Mouse (Mus musculus): ENCODE data around the gene Arhgap1.
"Not testable (repeated sequence)": the region's sequence is repeated elsewhere in the genome, so short reads cannot be mapped to it uniquely, and the experiment has no call there.

Arhgap1 gene

GRCm38 (mm10) chr2:91649553-91650359 lies at the start of gene Arhgap1, which contains the start of gene Zfp408:
Gene Arhgap1, plus strand, starts transcription at chr2:91649860.
Gene Zfp408, minus strand, starts transcription at chr2:91649791.
- DNase-seq (ENCODE audit: low spot score), result peak; percentile 98

- DNase-seq (ENCODE audit: low spot score), result no peak
Observed at GRCm38 (mm10) chr2:91600475-91600874, 49.2 kb upstream of the Arhgap1 start.

DNA sequence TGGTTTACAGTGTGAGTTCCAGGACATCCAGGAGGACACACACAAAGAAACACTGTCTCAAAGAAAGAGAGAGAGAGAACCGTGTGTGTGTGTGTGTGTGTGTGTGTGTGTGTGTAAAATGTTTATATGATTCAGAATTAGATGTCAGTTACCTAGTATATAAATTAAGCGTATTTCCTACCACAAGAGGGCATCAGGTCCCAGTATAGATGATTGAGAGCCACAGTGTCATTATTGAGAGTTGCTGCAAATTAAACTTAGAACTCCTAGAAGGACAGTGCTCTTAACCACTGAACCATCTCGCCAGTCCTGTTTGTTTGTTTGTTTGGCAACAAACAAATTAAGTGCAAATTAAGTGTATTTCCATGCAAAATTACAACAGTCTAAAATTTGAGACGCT lies 47.3 kb upstream of the Arhgap1 start:
- no peak for DNase-seq (ENCODE audit: low spot score)

DNA sequence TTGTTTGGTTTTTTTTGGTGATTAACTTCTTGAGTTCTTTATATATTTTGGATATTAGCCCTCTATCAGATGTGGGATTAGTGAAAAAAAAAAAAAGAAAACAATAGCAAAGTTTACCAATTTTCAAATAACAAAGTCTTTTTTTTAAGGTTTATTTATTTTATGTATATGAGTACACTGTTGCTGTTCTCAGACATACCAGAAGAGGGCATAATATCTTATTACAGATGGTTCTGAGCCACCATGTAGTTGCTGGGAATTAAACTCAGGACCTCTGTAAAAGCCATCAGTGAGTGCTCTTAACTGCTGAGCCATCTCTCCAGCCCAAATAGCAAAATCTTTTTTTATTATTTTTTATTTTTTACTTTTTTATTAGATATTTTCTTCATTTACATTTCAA lies 40.3 kb upstream of the Arhgap1 start:
- not testable (repeated sequence) for DNase-seq (ENCODE audit: low spot score)

DNA sequence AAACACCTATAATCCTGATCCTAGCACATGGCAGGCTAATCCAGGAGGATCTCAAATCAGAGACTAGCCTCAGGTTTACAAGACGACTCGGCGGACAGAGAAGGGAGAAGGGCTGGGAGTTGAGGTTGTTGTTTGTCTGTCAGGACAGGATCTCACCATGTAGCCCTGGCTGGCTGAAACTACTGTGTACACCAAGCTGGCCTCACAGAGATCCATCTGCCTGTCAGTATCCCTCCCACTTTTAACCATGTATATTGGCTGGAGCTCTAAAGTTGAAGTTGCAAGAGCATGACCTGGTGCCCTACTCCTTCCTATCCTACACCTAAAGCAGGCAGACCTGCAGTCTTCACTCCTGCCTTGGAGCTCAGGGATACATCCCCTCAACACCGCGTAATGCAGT lies 27.3 kb upstream of the Arhgap1 start:
- DNase-seq (ENCODE audit: low spot score), result no peak

GRCm38 (mm10) chr2:91623366-91623765 lies 26.3 kb upstream of the Arhgap1 start:
- DNase-seq (ENCODE audit: low spot score), result not testable (repeated sequence)

GRCm38 (mm10) chr2:91627486-91627885 lies 22.2 kb upstream of the Arhgap1 start:
- DNase-seq (ENCODE audit: low spot score), result no peak

DNA sequence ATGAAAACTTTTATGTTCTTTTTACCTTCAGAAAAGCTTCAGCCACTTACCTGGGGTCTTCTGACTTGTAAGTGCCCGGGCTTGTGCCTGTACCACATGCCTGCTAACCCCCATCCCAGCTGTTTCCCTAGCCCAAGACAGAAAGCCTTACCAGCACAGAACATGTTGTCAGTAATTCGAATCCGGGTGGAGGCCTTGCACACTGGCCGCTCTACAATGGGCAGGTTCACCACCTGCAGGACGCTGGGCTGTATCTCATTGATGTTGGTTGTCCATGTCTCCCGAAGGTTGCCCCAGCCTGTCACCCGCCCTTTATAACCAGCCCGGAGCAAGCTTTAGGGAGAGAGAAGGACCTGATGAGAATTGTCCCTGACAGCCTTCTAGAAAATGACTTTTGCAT lies 21.5 kb upstream of the Arhgap1 start:
- DNase-seq (ENCODE audit: low spot score), result no peak

- peak; percentile 42 for DNase-seq (ENCODE audit: low spot score)
Observed at GRCm38 (mm10) chr2:91629682-91630081, 20.0 kb upstream of the Arhgap1 start.

GRCm38 (mm10) chr2:91630384-91630783 lies 19.3 kb upstream of the Arhgap1 start:
- no peak for DNase-seq (ENCODE audit: low spot score)

DNA sequence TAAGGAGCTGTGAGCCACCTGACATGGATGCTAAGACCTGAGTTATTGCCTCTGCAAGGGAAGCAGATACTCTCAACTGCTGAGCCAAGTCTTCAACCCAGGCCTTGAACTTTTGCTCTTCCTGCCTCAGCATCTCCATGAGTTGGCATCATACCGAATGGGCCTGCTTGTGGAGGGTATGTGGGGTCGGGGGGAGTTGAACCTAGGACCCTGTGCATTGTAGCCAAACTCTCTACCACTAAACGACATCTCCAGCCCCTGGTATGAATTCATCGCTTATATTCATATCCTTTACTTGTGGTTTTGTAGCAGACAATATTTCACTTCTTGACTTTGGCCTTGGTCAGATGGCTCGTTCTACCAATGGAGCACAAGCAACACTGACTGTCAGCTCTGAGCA lies 17.8 kb upstream of the Arhgap1 start:
- no peak for DNase-seq (ENCODE audit: low spot score)

- DNase-seq (ENCODE audit: low spot score), result no peak
Observed at GRCm38 (mm10) chr2:91632316-91632715, 17.3 kb upstream of the Arhgap1 start.

DNA sequence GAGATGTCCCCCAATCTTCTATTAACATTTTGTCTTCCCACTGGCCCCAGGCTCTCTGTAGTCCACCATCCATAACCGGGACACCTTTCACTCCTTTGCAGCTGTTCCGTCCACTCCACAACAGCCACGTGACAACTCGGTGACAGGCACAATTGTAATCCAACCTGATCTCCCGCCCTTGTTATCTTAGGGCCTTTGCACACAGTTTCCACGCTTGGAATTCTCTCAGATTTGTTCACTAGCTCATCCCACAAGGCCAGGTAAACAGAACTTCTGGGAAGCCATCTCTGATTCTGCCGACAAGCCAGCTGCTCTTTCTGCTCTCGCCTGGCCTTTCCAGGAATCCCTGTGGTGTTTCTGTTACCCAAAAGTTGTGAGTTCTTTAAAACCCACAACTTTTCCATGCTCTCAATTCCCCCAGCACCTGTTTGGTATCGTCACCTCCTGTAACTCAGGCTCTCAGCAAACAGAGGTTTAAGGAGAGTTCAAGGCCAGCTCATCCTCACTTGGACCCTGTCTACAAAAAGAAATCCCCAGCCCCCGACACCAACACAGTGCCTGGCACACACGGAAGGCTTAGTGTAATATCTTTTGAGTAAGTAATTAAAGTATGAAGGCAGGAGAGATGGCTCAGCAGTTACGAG lies 16.2 kb upstream of the Arhgap1 start:
- DNase-seq (ENCODE audit: low spot score), result no peak

DNA sequence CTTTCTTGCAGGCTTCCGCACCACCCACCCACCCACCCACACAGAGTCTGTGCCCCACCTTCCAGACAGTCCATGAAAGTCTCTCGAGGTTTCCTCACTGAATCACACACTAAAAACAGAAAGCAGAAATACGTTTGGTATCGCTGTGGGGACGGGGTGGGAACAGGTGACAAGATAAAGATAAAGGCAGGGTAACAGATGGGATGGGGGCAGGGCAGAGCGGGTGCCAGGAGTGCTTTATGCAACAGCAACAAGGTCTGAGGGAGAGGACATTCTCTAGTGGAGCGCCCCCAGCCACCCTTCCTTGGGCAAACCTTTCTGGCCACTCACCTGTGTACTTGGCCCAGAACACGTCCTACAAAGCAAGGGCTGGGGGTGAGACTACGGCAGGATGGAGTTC lies 14.8 kb upstream of the Arhgap1 start:
- no peak for DNase-seq (ENCODE audit: low spot score)

DNA sequence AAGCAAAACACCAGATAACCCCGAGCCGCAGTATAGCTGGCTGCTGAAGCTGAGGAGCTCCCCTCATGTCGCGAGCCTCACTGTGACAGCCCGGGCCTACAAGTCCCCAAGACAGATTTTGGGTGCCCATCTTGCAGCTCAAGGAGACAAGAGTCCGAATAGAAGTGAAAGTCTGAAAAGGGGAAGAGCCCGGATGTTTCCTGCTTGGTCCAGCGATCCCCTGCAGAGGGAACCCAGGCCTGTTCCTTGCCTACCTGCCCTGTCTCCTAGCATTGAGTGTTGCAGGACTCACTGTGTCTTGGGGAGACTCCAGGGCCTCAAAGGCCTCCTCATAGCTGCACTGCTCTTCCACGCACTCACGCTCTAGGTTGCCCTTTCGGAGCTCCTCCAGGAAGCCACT lies 14.2 kb upstream of the Arhgap1 start:
- no peak for DNase-seq (ENCODE audit: low spot score)

- no peak for DNase-seq (ENCODE audit: low spot score)
Observed at GRCm38 (mm10) chr2:91636229-91636628, 13.4 kb upstream of the Arhgap1 start, which contains the start of gene F2. Gene F2, minus strand, starts transcription at chr2:91636414.

DNA sequence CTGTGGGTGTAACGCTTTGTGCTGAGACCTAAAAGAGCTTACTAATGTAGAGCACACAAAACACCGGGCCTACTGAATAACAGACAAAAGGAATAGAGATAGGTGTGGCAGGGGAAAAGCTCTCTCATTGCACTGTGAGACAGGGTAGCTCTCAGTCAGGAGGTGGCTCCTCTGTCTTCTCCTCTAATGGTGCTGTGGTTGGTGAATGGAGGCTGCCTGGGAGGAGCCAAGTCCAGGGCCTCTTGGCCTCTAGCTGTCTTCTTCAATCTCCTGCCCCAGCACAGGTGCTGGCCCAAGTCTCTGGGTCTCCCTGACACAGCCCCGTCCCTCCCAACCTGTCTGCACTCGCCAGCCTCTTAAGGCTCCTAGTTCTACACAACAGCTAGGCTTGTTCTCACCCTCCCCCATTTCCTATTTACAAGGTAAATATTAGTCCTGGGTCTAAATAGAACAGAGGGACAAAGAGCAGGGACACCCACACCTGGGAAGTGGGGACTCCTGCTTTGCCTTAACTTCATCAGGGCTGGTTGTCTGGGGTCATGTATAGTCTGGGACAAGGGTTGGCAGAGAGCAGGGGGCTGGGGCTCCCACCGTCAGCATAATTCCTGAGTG lies 12.8 kb upstream of the Arhgap1 start:
- DNase-seq (ENCODE audit: low spot score), result no peak

DNA sequence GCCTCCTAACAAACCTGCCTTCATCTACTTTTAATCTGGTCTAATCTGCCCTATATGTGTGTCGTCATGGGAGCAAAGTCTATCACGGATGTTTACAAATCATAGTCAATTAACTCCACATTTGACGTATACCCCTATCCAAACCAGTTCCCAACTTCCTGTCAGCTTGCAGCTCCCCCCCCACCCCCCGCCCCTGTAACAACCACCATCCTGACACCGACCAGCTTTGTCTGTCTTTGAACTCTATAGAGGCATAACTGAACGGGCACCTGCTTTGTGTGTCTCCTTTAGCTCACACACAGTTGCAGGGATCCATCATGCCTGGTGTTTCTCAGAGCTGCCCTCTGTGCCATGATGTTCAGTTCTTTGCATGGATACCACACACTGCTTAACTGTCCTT lies 10.7 kb upstream of the Arhgap1 start:
- no peak for DNase-seq (ENCODE audit: low spot score)

DNA sequence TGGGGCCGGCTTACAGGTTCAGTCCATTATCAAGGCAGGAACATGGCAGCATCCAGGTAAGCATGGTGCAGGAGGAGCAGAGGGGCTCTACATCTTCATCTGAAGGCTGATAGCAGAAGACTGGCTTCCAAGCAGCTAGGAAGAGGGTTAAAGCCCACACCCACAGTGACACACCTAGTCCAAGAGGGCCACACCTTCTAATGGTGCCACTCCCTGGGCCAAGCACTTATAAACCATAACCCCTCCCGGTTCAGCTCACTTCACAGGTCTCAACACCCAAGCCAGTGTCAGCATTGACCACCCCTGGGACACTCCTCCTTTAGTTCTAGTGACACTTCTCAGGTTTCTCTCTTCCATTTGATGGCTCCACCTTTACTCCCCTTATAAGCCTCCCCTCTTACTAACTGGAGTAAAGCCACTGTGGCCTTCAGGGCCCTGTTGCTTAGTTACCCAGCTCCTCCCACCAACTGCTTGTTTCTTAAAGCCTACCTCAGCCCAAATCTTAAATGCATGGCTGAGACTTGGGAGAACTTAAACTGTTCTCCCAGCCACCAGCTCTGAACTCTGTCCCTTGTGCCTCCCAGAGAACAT lies 6.7 kb upstream of the Arhgap1 start:
- no peak for DNase-seq (ENCODE audit: low spot score)

GRCm38 (mm10) chr2:91644021-91644420 lies 5.6 kb upstream of the Arhgap1 start:
- no peak for DNase-seq (ENCODE audit: low spot score)

DNA sequence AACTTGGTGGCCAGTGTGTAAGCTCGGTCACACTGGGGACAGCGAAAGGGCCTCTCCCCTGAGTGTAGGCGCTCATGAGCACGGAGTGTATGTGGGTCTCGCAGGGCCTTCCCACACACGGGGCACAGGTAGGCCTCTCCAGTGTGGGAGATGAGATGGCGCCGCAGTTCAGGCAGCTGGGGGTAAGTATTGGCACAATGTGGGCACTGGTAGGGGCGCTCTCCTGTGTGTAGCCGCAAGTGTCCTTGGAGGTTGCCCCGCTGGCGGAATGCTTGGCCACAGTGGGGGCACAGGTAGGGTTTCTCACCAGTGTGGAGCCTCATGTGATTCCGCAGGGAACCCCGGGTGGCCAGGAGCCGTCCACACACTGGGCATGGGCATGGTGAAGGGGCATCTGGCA lies 4.3 kb upstream of the Arhgap1 start:
- DNase-seq (ENCODE audit: low spot score), result no peak

- no peak for DNase-seq (ENCODE audit: low spot score)
Observed at GRCm38 (mm10) chr2:91645811-91646210, 3.8 kb upstream of the Arhgap1 start.

GRCm38 (mm10) chr2:91646733-91647132 lies 2.9 kb upstream of the Arhgap1 start:
- peak; percentile 76 for DNase-seq (ENCODE audit: low spot score)
